Mouse (Mus musculus): ENCODE results near the gene Abraxas2. TPM values are rescaled to one million over a fixed set of nuclear protein-coding genes. Genes with fewer than 3 reads are reported as not detected.

Gene Abraxas2
- total RNA-seq, 2 experiments from 2014 or later, result 21.4 to 21.7 TPM

DNA sequence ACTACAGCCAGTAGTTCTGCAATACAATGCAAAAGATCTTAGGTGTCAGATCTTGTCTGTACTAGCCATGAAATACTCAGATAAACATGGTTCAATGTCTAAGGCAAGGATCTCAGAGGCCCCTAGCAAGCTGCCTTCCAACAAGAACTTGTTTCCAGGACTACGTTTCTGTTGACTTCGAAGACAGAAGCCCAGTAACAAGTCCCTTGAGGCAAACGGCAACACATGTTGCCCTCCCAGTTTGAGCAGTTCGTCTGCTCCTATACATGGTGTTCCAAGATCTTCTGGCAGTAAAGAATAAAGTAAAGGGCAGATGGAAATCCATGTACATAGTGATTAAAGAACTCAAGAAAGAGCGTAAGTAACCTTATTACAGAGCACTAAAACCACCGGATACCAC lies 5.7 kb upstream of the Abraxas2 start:
- no peak for DNase-seq

DNA sequence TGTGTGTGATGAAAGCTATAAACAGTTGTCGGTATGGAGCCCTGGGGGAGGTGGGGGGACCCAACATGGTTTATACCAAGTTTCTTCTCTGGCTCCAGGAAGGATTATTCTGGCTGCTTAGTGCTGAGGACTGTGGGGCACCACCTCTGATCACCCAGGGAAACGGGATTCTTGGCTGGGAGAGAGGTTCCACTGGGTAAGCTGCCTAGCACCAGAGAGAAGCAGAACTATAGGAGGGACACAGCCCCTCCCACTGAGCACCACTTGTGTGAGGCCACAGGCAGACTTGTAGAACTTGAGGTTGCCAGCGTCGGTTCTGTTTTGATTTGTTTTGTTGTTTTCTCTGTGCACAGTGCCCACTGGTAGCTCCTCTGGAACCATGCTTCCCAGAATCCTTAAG lies 5.1 kb upstream of the Abraxas2 start:
- no peak for DNase-seq

DNA sequence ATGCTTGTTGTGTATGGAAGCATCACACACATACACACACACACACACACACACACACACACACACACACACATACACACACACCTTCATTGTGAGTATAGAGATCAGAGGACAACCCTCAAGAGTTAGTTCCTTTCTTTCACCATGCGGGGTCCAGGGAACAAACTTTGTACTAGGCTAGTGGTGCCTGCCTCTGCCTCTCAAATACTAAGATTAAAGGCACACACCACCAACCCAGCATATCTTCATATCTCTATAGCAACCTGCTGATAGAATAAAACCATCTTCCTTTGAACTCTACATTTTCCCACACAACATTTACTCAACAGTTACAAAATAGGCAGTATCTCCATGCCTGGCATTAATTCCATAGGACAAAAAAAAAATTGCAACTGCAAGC lies 2.9 kb upstream of the Abraxas2 start:
- DNase-seq, result no peak

DNA sequence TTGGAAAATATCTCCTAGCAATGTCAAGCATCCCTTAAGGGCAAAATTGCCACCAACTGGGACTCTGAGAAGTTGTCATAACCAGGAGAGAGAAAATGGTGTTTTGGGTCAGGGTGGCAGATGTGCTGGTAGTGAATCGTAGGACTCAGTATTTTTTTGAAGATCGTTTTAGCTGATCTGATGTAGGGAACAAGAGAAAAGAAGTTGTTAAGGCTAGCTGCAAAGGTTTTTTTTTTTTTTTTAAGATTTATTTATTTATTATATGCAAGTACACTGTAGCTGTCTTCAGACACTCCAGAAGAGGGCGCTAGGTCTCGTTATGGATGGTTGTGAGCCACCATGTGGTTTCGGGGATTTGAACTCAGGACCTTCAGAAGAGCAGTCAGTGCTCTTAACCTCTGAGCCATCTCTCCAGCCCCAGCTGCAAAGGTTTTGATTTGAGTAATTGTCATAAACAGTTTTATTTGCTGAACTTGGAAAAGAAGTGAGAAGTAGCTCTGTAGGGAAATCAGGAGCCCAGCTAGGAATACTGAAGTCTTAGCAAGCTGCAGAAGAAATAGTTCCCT lies 899 bp upstream of the Abraxas2 start:
- peak; percentile 8 to 9 for DNase-seq

DNA sequence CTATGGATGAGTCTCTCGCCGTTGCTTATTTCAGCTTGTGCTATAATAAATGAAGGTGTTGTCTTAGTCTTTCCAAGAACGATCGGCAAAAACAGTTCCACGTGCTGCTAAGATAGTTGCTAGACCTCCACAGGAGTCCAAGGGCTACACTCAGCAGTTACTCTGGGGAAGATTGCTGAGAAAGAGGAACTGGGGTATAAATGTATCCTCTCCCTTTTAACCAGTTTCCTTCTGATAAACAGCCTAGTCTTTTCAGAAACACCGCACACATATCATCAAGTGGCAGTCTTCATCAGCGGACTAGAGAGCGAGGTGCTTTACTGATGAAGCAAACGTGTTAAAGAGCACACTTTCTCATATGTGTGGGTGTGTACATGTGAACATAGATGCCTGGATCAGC lies 7.3 kb downstream of the Abraxas2 start:
- no peak for DNase-seq

DNA sequence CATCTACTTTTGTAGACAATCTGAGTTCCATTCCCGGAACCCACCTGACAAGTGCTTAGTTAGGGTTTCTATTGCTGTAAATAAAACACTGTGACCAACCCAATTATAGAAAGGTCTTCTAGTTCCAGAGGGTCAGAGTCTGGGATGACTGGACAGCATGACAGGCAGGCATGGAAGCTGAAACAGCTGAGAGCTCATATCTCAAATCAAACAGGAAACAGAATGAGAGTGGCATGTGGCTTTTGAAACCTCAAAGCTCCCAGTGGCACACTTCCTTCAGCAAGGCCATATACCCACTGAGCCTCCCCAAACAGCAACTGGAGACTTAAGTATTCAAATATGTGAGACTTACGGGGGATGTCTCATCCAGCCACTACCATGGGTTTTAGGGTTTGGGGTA lies 14.0 kb downstream of the Abraxas2 start:
- DNase-seq, result no peak

DNA sequence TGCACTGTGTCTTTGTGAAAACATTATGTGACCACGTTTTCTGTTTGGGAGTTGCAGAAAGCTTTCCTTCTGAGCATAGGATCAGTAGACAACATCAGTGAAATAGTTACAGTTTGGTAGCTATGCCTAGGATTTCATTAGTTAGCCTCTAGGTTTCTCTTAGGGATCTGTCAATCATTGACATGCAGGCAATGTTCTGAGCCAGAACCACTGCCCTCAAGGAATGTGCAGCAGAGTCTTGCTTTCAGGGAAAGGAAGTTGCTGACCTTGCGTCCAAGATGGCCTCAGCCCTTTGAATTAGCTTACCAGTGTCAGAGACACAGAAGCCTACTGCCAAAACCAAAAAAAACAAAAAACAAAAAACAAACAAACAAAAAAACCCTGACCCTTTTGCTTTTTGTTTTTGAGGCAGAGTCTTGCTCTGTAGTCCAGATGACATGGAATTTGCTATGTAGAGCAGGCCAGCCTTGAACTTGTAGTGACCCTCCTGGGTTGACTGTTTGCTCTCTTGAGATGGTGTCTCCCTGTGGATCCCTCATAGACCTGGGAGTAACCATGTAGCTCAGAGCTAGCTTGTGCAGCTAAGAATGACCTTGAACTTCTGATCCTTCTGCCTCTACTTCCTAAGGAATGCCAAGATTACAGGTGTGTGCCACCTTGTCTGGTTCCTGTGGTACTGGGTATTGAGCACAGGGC lies 16.5 kb downstream of the Abraxas2 start:
- DNase-seq, result no peak

DNA sequence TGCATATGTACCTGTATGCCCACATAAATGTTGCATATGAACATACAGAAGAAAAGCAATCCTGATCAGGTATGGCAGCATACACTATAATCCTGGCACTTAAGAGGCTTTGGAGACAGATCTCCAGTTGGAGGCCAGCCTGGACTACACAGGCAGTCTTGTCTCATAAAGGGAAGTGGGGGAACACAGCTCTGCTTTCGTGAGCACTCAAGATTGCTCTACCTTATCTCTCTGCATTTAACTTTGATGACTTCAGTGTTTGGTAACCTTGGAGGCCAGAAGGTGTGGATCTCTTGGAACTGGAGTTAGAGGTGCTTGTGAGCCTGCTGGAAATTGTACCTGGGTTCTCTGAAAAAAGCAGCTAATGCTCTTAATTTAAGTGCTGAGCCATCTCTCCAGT lies 21.3 kb downstream of the Abraxas2 start:
- DNase-seq, result no peak

DNA sequence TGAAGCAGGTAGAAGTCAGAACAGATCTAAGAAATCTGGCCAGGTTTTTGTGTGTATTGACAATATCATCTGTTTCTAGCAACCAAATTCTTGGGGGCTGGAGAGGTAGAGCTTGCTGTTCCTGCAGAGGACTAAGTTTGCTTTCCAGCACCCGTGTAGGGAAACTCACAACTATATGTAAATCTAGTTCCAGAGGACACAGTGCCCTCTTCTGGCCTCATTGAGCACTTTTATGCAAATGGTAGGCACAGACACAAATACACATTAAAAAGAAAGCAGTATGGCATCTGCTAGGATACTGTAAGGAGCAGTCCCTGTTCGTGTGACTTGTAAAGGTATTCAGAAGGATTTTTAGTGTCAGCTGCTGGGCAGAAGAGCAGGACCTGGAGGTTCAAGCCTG lies 23.3 kb downstream of the Abraxas2 start:
- DNase-seq, result no peak

DNA sequence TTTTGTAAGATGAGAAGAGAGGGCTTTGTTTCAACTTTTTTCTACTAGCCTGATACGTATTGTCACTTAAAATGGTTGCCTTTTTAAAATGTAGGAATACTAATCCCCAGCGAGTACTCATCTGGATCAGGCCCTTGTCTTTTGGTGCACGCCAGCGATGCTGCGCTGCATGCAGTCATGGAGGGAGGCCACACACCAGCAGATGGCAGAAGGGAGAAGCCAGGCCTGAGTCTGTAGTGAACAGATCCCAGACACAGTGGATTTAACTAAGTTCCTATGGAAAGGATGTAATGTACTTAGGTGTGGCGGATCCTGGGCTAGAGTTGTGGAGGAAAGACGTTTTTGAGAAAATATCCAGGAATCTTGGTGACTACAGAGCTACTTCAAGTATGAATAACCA lies 25.0 kb downstream of the Abraxas2 start:
- DNase-seq, result no peak

DNA sequence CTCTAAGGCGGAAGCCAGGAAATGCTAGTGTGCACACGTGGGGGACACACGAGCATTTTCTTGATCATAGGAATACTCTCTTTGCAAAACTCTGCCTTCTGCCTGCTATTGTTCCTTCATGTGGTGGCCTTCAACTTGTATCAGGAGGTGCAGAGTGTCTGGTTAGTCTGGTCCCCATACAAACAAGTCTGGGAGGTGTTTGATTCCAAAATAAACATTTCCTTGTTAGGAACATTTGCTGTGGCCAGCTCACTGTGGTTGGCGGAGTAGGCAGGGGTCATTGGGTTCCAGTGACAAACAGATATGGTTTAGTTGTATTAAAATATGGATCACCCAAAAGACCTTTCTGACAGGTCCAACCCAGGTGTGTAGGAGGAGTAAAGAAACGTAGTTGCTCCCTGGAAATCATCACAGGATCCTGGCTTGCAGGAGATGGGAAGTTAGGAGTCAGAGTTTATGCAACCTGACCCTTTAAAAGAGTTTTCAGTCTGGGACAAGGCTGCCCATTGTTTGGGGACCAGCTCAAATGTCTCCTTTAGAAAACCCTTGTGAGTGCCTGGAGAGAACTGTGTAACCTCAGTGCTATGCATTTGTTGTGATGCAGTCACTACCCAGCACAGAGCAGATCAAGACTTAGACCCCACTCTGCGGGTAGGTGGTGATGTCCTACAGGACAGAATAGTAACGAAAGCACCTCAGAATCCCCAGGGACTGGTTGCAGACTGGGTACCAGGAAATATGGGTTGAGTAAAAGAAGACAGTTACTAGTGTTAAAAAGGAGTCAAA lies 28.2 kb downstream of the Abraxas2 start:
- DNase-seq, result no peak

DNA sequence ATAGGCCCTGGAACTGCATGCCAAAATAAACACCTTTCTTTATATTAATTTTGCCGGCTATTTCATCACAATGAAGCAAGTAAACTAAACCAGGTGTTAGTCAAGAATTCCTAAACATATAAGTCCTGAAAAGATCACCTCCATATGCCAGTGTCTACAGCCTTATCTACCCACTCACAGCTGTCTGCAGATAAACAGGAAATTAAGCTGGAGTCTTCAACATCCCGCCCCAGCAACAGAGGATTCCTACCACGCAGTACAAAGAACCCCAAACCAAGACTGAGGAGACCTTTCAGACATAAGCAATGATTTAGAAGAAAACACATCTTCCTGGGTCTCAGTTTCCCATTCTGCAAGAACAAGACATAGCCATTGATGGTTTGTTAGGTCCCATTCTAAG lies 29.0 kb downstream of the Abraxas2 start:
- no peak for DNase-seq

DNA sequence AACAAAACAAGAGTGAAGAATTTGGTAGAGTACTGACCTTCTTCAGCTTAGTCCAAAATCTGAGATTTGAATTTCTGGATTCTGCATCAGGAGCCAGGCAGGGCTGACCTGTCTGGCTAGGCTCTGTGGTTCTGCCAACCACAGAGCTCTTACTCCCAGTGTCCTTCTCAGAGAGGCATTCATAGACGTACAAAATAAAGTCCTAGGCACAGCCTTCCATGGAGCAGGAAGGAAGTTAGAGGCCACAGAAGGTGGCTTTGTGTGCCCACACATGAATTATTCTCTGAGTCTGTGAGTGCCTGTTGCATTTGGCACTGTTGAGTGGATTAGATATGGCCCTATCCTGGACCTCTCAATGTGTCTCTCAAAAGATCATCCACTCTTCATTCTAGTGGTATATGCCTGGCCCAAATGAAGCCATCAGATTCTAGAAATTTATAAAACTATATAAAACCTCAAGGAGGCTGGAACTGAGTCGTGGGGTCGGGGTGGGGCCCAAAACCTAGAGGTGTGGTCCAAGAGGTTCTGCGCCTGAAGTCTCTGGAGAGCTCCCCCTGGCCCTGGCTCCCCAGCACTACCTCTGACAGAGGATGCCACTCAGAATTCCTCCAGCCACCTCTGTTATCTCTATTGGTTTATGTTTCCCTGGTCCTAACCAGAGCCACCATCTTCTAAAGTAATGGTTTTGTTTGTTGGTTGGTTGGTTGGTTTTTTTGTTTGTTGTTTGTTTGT lies 29.7 kb downstream of the Abraxas2 start:
- DNase-seq, result no peak

DNA sequence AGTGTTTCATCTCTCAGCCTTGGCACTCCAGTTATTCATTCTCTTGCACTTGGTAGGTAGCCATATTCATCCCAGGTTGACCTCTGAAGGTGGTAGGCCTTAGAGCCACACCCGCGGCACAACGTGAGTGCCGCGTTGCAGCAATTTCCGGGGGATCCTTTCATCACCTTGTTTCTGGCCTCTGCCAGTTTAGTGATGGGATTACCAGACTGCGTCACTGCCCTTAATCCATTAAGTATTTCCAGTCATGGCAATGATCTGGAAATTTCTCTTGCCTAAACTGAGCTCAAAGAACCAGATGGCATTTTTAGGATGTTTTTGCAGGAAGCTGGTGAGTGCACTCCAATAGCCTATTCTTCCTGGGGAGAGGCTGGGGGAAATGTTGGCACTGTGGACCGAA lies 30.7 kb downstream of the Abraxas2 start:
- DNase-seq, result no peak

DNA sequence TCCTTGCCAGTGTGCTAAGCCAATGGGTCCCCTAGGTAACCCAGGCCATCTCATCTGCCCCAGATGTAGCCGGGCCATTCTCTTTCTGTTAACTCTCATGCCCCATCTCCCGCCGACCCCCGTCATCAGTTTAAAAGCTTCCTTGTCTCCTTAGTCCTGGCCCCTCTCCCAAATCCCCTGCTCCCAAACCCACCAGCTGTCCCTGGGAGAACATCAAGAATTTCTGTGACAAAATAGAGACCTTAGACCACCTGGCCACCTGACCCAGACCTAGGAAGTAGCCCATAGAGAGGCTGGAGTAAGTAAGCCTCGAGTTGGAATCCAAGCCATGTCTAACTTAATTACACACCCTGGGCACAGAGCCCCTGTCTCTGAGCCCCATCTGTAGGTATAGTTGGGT lies 31.2 kb downstream of the Abraxas2 start:
- DNase-seq, result no peak

DNA sequence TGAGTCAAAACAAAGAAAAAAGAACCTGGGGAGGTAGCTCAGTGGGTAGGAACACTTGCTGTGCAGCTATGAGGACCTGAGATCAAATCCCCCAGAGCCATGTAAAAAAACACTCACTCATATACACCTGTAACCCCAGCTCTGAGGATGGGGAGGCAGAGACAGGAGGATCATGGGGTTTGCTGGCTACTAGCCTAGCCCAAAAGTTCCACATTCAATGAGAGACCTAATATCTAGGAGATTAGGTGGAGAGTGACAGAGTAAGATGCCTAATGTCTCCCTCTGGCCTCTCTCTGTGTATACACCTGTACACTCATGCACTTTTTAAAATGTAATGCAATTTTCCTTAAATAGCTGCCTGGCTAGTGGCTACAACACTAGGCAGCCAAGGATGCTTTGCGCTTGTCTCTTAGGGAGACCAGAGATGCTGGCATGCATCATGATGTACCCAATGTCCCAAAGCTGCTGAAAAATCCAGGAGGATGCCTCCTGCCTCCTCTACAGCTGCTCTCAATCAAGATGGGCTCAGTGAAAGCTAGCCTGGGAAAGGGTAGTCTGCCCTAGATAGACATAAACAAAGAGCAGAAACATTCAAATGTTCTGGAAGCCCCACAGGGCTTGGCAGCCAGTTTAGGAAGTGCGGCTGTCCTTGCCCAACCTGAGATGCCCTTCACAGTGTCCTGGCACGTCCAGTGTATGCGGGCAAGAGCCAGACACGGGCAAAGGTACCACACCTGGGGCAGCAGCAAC lies 32.7 kb downstream of the Abraxas2 start:
- peak; percentile 44 to 47 for DNase-seq

DNA sequence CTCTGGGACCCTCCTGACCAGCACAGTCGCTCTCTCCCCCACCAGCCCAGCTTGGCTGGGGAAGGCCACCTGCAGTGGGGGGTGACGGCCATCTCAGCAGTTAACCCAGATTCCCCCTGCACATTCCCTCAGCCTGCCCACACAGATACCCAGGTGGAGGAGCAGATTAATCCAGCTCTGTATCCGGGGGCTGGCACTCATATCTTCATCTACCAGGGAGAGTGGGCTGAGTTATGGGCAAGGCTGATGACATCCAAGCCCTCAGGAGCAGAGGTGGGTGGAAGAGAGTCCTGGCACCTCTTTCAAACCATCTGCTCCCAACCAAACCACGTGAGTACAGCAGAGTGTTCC lies 33.3 kb downstream of the Abraxas2 start:
- DNase-seq, result no peak

DNA sequence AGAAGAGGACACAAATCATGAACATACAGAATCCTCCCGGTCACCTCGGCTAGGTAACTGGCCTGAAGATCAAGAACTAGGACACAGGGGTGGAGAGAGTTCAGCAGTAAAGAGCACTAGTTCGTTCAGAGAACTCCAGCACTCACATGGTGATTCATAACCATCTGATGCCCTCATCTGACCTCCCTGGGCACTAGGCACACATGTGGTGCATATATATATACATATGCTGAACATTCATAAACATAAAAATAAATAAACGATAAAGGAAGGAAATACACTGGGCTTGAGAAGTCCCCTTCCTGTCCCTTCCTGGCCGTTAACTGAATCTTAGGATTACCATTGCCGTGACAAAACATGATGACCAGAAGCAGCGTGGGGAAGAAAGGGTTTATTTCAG lies 33.8 kb downstream of the Abraxas2 start:
- DNase-seq, result no peak

DNA sequence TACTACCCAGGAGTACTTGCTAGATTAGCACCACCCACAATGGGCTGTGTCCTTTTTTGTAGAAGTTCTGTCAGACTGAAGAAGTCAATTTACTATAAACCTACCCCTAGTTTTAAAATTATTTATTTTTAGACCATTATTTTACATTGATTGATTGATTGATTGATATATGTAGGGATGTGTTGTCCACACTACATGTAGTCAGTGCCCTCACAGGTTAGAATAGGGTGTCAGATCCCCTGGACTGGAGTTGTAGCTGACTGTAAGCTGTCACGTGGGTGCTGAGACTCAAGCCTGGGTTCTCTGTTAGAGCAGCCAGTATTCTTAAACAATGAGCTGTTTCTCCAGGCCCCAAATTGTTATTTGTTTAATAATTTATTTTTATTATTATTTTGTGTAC lies 34.3 kb downstream of the Abraxas2 start:
- DNase-seq, result no peak

DNA sequence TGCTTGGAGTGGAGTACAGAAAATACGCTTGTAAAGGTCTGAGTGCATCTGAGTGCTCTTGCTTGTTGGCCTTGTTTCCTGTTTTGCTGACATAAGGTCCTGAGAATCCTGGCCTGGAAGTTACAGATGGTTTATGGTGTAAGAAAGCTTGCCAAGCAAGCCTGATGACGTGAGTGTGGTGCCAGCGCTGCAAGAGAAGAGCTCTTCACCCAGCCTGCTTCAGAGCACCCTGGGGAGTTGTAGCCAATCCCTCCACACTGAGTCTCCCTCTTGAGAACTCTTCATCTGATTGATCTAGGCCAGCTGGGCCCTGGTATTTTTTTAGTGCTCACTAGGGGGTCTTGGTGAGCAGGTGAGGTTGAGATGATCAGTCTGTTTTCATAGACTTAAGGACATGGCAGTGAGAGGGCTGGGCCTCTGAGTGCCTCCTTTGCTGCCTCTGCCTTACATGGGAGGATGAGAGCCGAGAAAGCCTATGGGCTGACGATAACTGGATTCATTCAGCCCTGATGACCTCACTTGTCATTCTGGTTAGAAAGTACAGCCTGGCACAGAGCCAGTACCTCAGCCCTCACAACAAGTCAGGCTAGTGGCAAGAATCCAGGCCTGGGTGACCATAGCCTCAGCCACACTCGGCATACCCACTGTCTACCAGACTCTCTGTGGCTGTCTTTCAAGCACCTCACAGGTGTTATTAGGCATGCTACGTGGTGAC lies 36.0 kb downstream of the Abraxas2 start:
- DNase-seq, result peak; percentile 40 to 46

DNA sequence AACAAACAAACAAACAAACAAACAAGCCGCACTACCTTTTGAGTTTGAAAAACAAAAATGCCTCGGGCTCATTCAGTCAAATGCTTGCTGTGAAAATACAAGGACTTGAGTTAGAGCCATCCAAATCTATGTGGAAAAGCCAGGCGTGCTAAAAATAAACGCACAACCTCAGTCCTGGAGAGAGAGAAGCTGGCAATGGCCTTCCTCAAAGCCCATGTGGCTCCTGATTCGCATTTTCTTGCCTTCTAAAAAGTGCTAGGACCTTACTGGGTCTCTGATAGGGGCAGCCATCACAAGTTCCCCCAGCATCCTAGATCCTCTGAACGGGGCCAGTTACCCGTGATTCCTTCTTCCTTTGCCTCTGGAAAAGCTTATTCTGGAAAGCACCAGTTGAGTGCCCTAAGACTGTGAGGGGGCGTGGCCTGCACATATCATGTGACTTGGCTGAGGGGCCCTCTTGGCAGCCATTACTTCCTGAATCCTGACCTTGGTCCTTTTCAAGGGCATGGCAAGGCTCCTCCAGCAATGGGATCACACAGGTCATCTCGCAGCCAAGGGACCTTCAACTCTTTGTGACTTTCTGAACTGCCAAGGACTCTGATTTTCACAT lies 37.3 kb downstream of the Abraxas2 start:
- peak; percentile 37 to 50 for DNase-seq

All from heart, adult 18-20 months (tissue).